In the genomic region with DNA sequence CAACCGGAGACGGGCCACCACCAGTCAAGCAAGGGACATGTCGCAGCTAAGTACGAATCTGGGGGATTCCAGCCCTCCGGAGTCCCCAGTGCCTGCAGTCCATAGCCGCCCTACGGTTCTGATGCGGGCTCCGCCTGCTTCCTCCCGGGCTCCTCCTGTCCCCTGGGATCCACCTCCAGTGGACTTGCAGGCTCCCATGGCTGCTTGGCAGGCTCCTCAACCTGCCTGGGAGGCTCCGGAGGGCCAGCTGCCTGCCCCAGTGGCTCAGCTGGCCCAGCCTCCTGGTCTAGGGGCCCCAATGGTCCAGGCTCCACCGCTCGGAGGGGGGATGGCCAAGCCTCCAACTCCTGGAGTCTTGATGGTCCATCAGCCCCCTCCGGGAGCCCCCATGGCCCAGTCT, we compare ENCODE assay signal across 8 mouse cellular contexts. TPM values are rescaled to one million over a fixed set of nuclear protein-coding genes. Genes with fewer than 3 reads are reported as not detected.
DNase-seq lines count a peak whose midpoint lies in the region; ATAC-seq and TF ChIP-seq lines count a peak whose summit lies in the region.
"Had no signal": no experiment of that assay in that cellular context is flagged by ENCODE, and none has a peak within 500 bp of the region (broad histone marks: within the 10 kb centered on the region; RNA-seq: fewer than 3 reads in every experiment).

No protein-coding gene starts in this region.

- peak; percentile 72 for ATAC-seq in lung, embryonic 14.5 days (ENCODE audit: insufficient read depth)
- ATAC-seq in forebrain, embryonic 12.5 days (ENCODE audit: low FRiP score) = peak; percentile 53
- no peak for ATAC-seq in intestine, postnatal 0 days
- ATAC-seq in inflammation-experienced regulatory T-cells, adult 6 months = no peak

- DNase-seq in lung, embryonic 14.5 days = no peak
- no peak for DNase-seq in lung, postnatal 14 days
- DNase-seq in kidney, adult 2 months = no peak
- DNase-seq: lung, adult 18-20 months had no signal

- peak overlapping the region; percentile 42 for H3K9ac ChIP-seq in lung, embryonic 14.5 days
- peak overlapping the region; percentile 63 for H3K9ac ChIP-seq in forebrain, embryonic 12.5 days
- H3K9ac ChIP-seq in intestine, postnatal 0 days (ENCODE audit: low read depth, low read length) = no peak overlapping the region

- no peaks in the 10 kb centered on the region for H3K9me3 ChIP-seq in lung, embryonic 14.5 days (ENCODE audit: low read depth, low read length)
- peaks cover 32% of the 10 kb centered on the region; the same call in 1 of the 2 replicates for H3K9me3 ChIP-seq in forebrain, embryonic 12.5 days
- H3K9me3 ChIP-seq in intestine, postnatal 0 days (ENCODE audit: control insufficient read depth) = no peaks in the 10 kb centered on the region

- H3K27ac ChIP-seq in lung, embryonic 14.5 days (ENCODE audit: low read depth) = no peak overlapping the region
- H3K27ac ChIP-seq in forebrain, embryonic 12.5 days = peak overlapping the region; percentile 80
- no peak overlapping the region for H3K27ac ChIP-seq in intestine, postnatal 0 days (ENCODE audit: low read depth, low read length)
- H3K27ac ChIP-seq in olfactory bulb, adult 2 months (ENCODE audit: insufficient read depth, low read depth, low read length) = no peak overlapping the region
- H3K27ac ChIP-seq in kidney, adult 2 months (ENCODE audit: insufficient read depth, low read depth, low read length) = no peak overlapping the region

- peak overlapping the region; percentile 60 for H3K4me2 ChIP-seq in lung, embryonic 14.5 days
- H3K4me2 ChIP-seq in forebrain, embryonic 12.5 days = peak overlapping the region; percentile 65
- H3K4me2 ChIP-seq in intestine, postnatal 0 days (replicated peaks; ENCODE audit: low read depth) = peak overlapping the region; percentile 57

- no peak for TF ChIP-seq POLR2A in olfactory bulb, adult 2 months (IDR thresholded peaks at IDR 0.05; ENCODE audit: insufficient read depth, low read depth, low read length)
- no peak for TF ChIP-seq POLR2A in kidney, adult 2 months (IDR thresholded peaks at IDR 0.05; ENCODE audit: low read depth, low read length)

- no peaks in the 10 kb centered on the region for H3K4me1 ChIP-seq in lung, embryonic 14.5 days (ENCODE audit: insufficient read depth)
- peaks cover 14% of the 10 kb centered on the region for H3K4me1 ChIP-seq in forebrain, embryonic 12.5 days
- H3K4me1 ChIP-seq in intestine, postnatal 0 days (replicated peaks; ENCODE audit: control insufficient read depth, insufficient read depth, low read length) = no peaks in the 10 kb centered on the region
- peaks cover 7% of the 10 kb centered on the region for H3K4me1 ChIP-seq in olfactory bulb, adult 2 months (ENCODE audit: control insufficient read depth, insufficient read depth, low read length)
- H3K4me1 ChIP-seq in kidney, adult 2 months (ENCODE audit: control insufficient read depth, insufficient read depth, low read length) = no peaks in the 10 kb centered on the region

- TF ChIP-seq CTCF in lung, embryonic 14.5 days (IDR thresholded peaks at IDR 0.05; ENCODE audit: low read depth) = no peak
- no peak for TF ChIP-seq CTCF in intestine, postnatal 0 days (IDR thresholded peaks at IDR 0.05; ENCODE audit: low read depth)
- no peak for TF ChIP-seq CTCF in olfactory bulb, adult 2 months (IDR thresholded peaks at IDR 0.05; ENCODE audit: insufficient read depth, low read depth, low read length)
- TF ChIP-seq CTCF in kidney, adult 2 months (conservative IDR thresholded peaks at IDR 0.05; ENCODE audit: insufficient read depth, insufficient read length, low read depth, low read length) = no peak

- peak overlapping the region; percentile 36 for H3K4me3 ChIP-seq in lung, embryonic 14.5 days (ENCODE audit: low read depth, low read length)
- peak overlapping the region; percentile 53 for H3K4me3 ChIP-seq in forebrain, embryonic 12.5 days (replicated peaks)
- peak overlapping the region; percentile 27 for H3K4me3 ChIP-seq in intestine, postnatal 0 days (ENCODE audit: low read depth, low read length)
- H3K4me3 ChIP-seq in olfactory bulb, adult 2 months (ENCODE audit: insufficient read depth, low read depth, low read length) = peak overlapping the region; percentile 15
- H3K4me3 ChIP-seq in kidney, adult 2 months (ENCODE audit: insufficient read depth, low read depth, low read length) = no peak overlapping the region

- H3K36me3 ChIP-seq in lung, embryonic 14.5 days (ENCODE audit: insufficient read depth) = no peaks in the 10 kb centered on the region
- H3K36me3 ChIP-seq in forebrain, embryonic 12.5 days (replicated peaks) = peaks cover 6% of the 10 kb centered on the region; the same call in 1 of the 2 replicates
- no peaks in the 10 kb centered on the region for H3K36me3 ChIP-seq in intestine, postnatal 0 days (ENCODE audit: control insufficient read depth, insufficient read depth)
- H3K36me3 ChIP-seq in kidney, adult 2 months (ENCODE audit: control insufficient read depth, insufficient read depth, low read length) = no peaks in the 10 kb centered on the region

- 27% methylated on average over 14 of the region's 14 CpGs for WGBS in lung, embryonic 14.5 days
- WGBS in forebrain, embryonic 12.5 days = 26% methylated on average over 14 of the region's 14 CpGs
- 30% methylated on average over 14 of the region's 14 CpGs for WGBS in intestine, postnatal 0 days
- WGBS in olfactory bulb, adult 2 months = 37% methylated on average over 14 of the region's 14 CpGs
- 43% methylated on average over 14 of the region's 14 CpGs for WGBS in kidney, adult 2 months

- H3K27me3 ChIP-seq in lung, embryonic 14.5 days (ENCODE audit: insufficient read depth, low read length) = no peaks in the 10 kb centered on the region
- no peaks in the 10 kb centered on the region for H3K27me3 ChIP-seq in forebrain, embryonic 12.5 days
- no peaks in the 10 kb centered on the region for H3K27me3 ChIP-seq in intestine, postnatal 0 days (replicated peaks; ENCODE audit: control insufficient read depth, insufficient read depth, low read length)
- no peaks in the 10 kb centered on the region; the same call in 1 of the 2 replicates for H3K27me3 ChIP-seq in kidney, adult 2 months (replicated peaks; ENCODE audit: control insufficient read depth, insufficient read depth, low read length)

RNA-seq across cellular contexts. Expression of gene Magel2, which starts 0.5 kb away (rescaled TPM):
- polyA plus RNA-seq in lung, embryonic 14.5 days (2014; fragmentation: Nextera tagmentation; extraction: Ambion mirVana) = 2.1 and 2.5 TPM in 2 replicates
- 22.3 and 30.3 TPM in 2 replicates for polyA plus RNA-seq in forebrain, embryonic 12.5 days (2016; fragmentation: Nextera tagmentation; extraction: Ambion mirVana)
- polyA plus RNA-seq in intestine, postnatal 0 days (2015; fragmentation: Nextera tagmentation; extraction: Ambion mirVana) = 0.08 and 0.14 TPM in 2 replicates
- not detected in 2 replicates for polyA plus RNA-seq in olfactory bulb, adult 2 months (2012; ENCODE audit: insufficient read depth, insufficient read length, low replicate concordance, missing spikeins)
- polyA plus RNA-seq in inflammation-experienced regulatory T-cells, adult 6 months (2017; shearing (Covaris generic)) = not detected
- polyA plus RNA-seq in kidney, adult 2 months (2012; rRNA removed) = 0.02 TPM in 1 of 2 replicates, not detected in the other

RNA-seq across cellular contexts. Expression of gene Ndn, which starts 30.9 kb away (rescaled TPM):
- 77.9 and 78.8 TPM in 2 replicates for polyA plus RNA-seq in lung, embryonic 14.5 days (2014; fragmentation: Nextera tagmentation; extraction: Ambion mirVana)
- 259 and 280 TPM in 2 replicates for polyA plus RNA-seq in forebrain, embryonic 12.5 days (2016; fragmentation: Nextera tagmentation; extraction: Ambion mirVana)
- 22.9 and 23.7 TPM in 2 replicates for polyA plus RNA-seq in intestine, postnatal 0 days (2015; fragmentation: Nextera tagmentation; extraction: Ambion mirVana)
- polyA plus RNA-seq in olfactory bulb, adult 2 months (2012; ENCODE audit: insufficient read depth, insufficient read length, low replicate concordance, missing spikeins) = 110 TPM in 1 of 2 replicates, not detected in the other
- not detected for polyA plus RNA-seq in inflammation-experienced regulatory T-cells, adult 6 months (2017; shearing (Covaris generic))
- 2.3 TPM in 2 replicates for polyA plus RNA-seq in kidney, adult 2 months (2012; rRNA removed)

RNA-seq across cellular contexts. Expression of gene Mkrn3, which starts 42.6 kb away (rescaled TPM):
- polyA plus RNA-seq in lung, embryonic 14.5 days (2014; fragmentation: Nextera tagmentation; extraction: Ambion mirVana) = 4.6 and 5.1 TPM in 2 replicates
- 25.1 and 25.5 TPM in 2 replicates for polyA plus RNA-seq in forebrain, embryonic 12.5 days (2016; fragmentation: Nextera tagmentation; extraction: Ambion mirVana)
- 1.6 TPM in 2 replicates for polyA plus RNA-seq in intestine, postnatal 0 days (2015; fragmentation: Nextera tagmentation; extraction: Ambion mirVana)
- polyA plus RNA-seq in olfactory bulb, adult 2 months (2012; ENCODE audit: insufficient read depth, insufficient read length, low replicate concordance, missing spikeins) = not detected in 2 replicates
- polyA plus RNA-seq in inflammation-experienced regulatory T-cells, adult 6 months (2017; shearing (Covaris generic)) = not detected
- polyA plus RNA-seq in kidney, adult 2 months (2012; rRNA removed) = 0.56 and 0.77 TPM in 2 replicates

Comparison
In these comparisons a context has a peak if more than half of its experiments do, and no peak if none do; other contexts are left out.
1. ATAC-seq: peak in lung, embryonic 14.5 days (single experiment) and forebrain, embryonic 12.5 days (single experiment); none in intestine, postnatal 0 days (single experiment) and inflammation-experienced regulatory T-cells, adult 6 months (single experiment).
2. Peak in every context shown above with its lines, with median percentiles within 50 percentile points of each other: H3K4me2 ChIP-seq.